Mouse (Mus musculus) thymus, adult 2 months (tissue): Measurements from ENCODE around the gene Esrrb.

ENCODE experiments used
- CTCF ChIP-seq: fragments of 200-500 bp; IDR thresholded peaks from 2 replicates; pipeline ENCODE4 v1.5.1; 2012; ENCODE audit warnings: mild to moderate bottlenecking, control low read depth, low read length, moderate library complexity, borderline replicate concordance; ENCODE audit not compliant: control insufficient read depth, poor library complexity, insufficient read depth; ENCODE audit errors: extremely low read depth
- POLR2A ChIP-seq: fragments of 200-500 bp; IDR thresholded peaks from 2 replicates; pipeline ENCODE4 v1.6.1; 2012; ENCODE audit warnings: mild to moderate bottlenecking, low read length, control low read depth, moderate library complexity; ENCODE audit not compliant: control insufficient read depth, poor library complexity, insufficient read depth; ENCODE audit errors: extremely low read depth

GRCm38 (mm10) chr12:86473630-86474029 lies 112.7 kb downstream of the Esrrb start:
- TF ChIP-seq POLR2A (no peak), CTCF (no peak)
